Mouse (Mus musculus): ENCODE data around the gene Mybpc2. TPM values are rescaled to one million over a fixed set of nuclear protein-coding genes. Genes with fewer than 3 reads are reported as not detected.
A peak's percentile ranks its signal among the peaks of the same experiment; 100 is the strongest.

Mybpc2 gene
- polyA plus RNA-seq, 1 experiment from 2014 or later = 0.09 TPM

GRCm38 (mm10) chr7:44467811-44468411 is 56.5 kb downstream of the Mybpc2 start, which contains the start of gene Josd2:
TSS of gene Josd2 (plus strand) at chr7:44467980.
- Histone ChIP-seq H3K9me3 (ENCODE audit: control insufficient read depth, low read length) (no peaks in the 10 kb centered on the region), H3K4me2 (ENCODE audit: low read depth, severe bottlenecking) (peak within 1 kb of the TSS; percentile 64), H3K27me3 (ENCODE audit: control insufficient read depth, insufficient read depth, low read length) (peaks cover 14% of the 10 kb centered on the region), H3K4me1 (ENCODE audit: control insufficient read depth, insufficient read depth, low read length) (peaks cover 7% of the 10 kb centered on the region; the same call in 1 of the 2 replicates), H3K4me3 (ENCODE audit: low read depth, low read length) (peak within 1 kb of the TSS; percentile 63), H3K9ac (ENCODE audit: low read length) (peak within 1 kb of the TSS; percentile 70), H3K27ac (replicated peaks; ENCODE audit: low read depth, low read length) (0 out of 2 replicates have a peak within 1 kb of the TSS, but pooled peaks have one; percentile 66), H3K36me3 (ENCODE audit: control insufficient read depth, insufficient read depth, low read length) (no peaks in the 10 kb centered on the region)
- under 1% methylated on average over 42 of the region's 42 CpGs for WGBS
- DNase-seq (ENCODE audit: low spot score) (peak; percentile 95), ATAC-seq (ENCODE audit: insufficient number of reproducible peaks, low FRiP score, low TSS enrichment, low read depth) (peak; percentile 95)

- Histone ChIP-seq H3K4me1 (ENCODE audit: control insufficient read depth, insufficient read depth, low read length) (peaks cover 7% of the 10 kb centered on the region; the same call in 1 of the 2 replicates), H3K4me2 (ENCODE audit: low read depth, severe bottlenecking) (no peak overlapping the region), H3K9me3 (ENCODE audit: control insufficient read depth, low read length) (no peaks in the 10 kb centered on the region), H3K4me3 (ENCODE audit: low read depth, low read length) (no peak overlapping the region), H3K27ac (replicated peaks; ENCODE audit: low read depth, low read length) (no peak overlapping the region), H3K27me3 (ENCODE audit: control insufficient read depth, insufficient read depth, low read length) (peaks cover 24% of the 10 kb centered on the region), H3K9ac (ENCODE audit: low read length) (peak overlapping the region; percentile 27; the same call in 1 of the 2 replicates), H3K36me3 (ENCODE audit: control insufficient read depth, insufficient read depth, low read length) (no peaks in the 10 kb centered on the region)
- ATAC-seq (ENCODE audit: insufficient number of reproducible peaks, low FRiP score, low TSS enrichment, low read depth) = no peak
- DNase-seq (ENCODE audit: low spot score) = no peak
- 88% methylated on average over 16 of the region's 16 CpGs for WGBS
Measured at GRCm38 (mm10) chr7:44466888-44467311, 57.6 kb downstream of the Mybpc2 start.

DNA sequence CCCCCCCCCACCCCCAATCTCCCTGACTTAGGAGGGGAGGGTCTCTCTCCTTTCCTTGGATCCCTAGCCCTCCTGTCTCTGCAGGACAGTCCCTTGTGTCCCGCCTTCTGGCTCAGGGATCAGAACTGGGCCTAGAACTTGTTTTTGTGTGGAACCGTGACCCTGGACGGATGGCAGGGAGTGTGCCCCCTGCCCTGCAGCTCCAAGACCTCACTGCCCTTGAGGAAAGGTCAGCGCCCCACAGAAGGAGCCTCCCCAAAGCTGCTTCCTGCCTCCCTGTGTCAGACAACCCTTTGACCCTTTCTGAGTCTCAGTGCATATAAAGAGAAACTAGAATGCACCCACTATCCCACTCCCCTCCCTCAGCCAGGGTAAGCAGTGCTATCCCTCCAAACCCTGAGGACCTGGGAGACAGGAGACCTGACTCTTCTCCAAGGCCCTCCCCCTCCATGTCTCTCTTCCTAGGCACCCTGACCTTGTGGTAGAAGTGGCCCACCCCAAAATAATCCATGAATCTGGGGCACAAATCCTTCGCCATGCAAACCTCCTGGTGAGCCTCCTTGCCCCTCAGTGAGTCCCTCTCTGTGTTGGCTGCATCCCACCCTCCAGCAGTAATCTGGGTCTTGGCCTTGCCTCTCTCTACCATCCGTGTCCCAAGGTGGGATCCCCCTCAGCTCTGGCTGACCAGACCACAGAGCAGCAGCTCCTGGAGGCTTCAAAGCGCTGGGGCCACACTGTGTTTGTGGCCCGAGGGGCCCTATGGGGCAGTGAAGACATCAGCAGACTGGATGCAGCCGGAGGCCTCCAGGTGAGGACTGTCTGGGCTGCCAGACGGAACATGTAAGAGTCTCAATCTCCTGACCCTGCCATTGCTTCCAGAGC is 58.2 kb downstream of the Mybpc2 start:
- no peaks in the 10 kb centered on the region for H3K9me3 ChIP-seq (ENCODE audit: control insufficient read depth, low read length)
- 85% methylated on average over 10 of the region's 10 CpGs for WGBS
- peaks cover 30% of the 10 kb centered on the region for H3K27me3 ChIP-seq (ENCODE audit: control insufficient read depth, insufficient read depth, low read length)
- no peak overlapping the region for H3K4me3 ChIP-seq (ENCODE audit: low read depth, low read length)
- peak overlapping the region; percentile 27; the same call in 1 of the 2 replicates for H3K9ac ChIP-seq (ENCODE audit: low read length)
- ATAC-seq (ENCODE audit: insufficient number of reproducible peaks, low FRiP score, low TSS enrichment, low read depth) (no peak), DNase-seq (ENCODE audit: low spot score) (no peak)
- H3K36me3 ChIP-seq (ENCODE audit: control insufficient read depth, insufficient read depth, low read length) = no peaks in the 10 kb centered on the region
- H3K27ac ChIP-seq (replicated peaks; ENCODE audit: low read depth, low read length) = no peak overlapping the region
- H3K4me1 ChIP-seq (ENCODE audit: control insufficient read depth, insufficient read depth, low read length) = peaks cover 7% of the 10 kb centered on the region; the same call in 1 of the 2 replicates
- no peak overlapping the region for H3K4me2 ChIP-seq (ENCODE audit: low read depth, severe bottlenecking)

GRCm38 (mm10) chr7:44465111-44465510 is 59.3 kb downstream of the Mybpc2 start, which contains the start of gene Aspdh:
TSS of gene Aspdh (plus strand) at chr7:44465391.
- Histone ChIP-seq H3K27me3 (ENCODE audit: control insufficient read depth, insufficient read depth, low read length) (peaks cover 42% of the 10 kb centered on the region), H3K36me3 (ENCODE audit: control insufficient read depth, insufficient read depth, low read length) (no peaks in the 10 kb centered on the region), H3K27ac (replicated peaks; ENCODE audit: low read depth, low read length) (no peak within 1 kb of the TSS), H3K4me3 (ENCODE audit: low read depth, low read length) (no peak within 1 kb of the TSS), H3K9me3 (ENCODE audit: control insufficient read depth, low read length) (no peaks in the 10 kb centered on the region), H3K4me1 (ENCODE audit: control insufficient read depth, insufficient read depth, low read length) (peaks cover 7% of the 10 kb centered on the region; the same call in 1 of the 2 replicates), H3K4me2 (ENCODE audit: low read depth, severe bottlenecking) (no peak within 1 kb of the TSS), H3K9ac (ENCODE audit: low read length) (no peak within 1 kb of the TSS)
- whole genome bisulfite sequencing = 51% methylated on average over 2 of the region's 2 CpGs
- DNase-seq (ENCODE audit: low spot score) (no peak), ATAC-seq (ENCODE audit: insufficient number of reproducible peaks, low FRiP score, low TSS enrichment, low read depth) (no peak)

DNA sequence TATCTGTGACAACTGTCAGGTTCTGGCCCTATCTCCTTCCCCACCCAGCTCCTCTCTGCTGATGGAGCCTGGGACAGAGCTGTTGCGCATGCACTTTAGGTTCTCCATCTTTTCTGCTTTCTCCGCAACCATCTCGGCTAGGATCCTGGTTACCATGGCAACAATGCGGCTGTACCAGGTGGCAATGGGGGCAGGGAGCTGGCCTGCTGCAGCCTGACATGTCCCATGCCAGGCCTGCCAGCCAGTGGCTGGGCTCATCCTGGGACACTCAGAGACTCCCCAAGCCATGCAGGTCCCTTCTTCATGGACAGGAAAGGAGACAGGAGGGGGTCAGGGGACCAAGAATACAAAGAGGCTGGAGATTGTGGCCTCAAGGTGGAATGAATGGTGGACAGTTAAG is 59.9 kb downstream of the Mybpc2 start:
- H3K4me1 ChIP-seq (ENCODE audit: control insufficient read depth, insufficient read depth, low read length) = peaks cover 7% of the 10 kb centered on the region; the same call in 1 of the 2 replicates
- no peak for DNase-seq (ENCODE audit: low spot score)
- 35% methylated on average over 4 of the region's 4 CpGs for WGBS
- H3K4me3 ChIP-seq (ENCODE audit: low read depth, low read length) = no peak overlapping the region
- no peak overlapping the region for H3K4me2 ChIP-seq (ENCODE audit: low read depth, severe bottlenecking)
- no peak overlapping the region for H3K27ac ChIP-seq (replicated peaks; ENCODE audit: low read depth, low read length)
- no peak overlapping the region for H3K9ac ChIP-seq (ENCODE audit: low read length)
- no peaks in the 10 kb centered on the region for H3K36me3 ChIP-seq (ENCODE audit: control insufficient read depth, insufficient read depth, low read length)
- peaks cover 48% of the 10 kb centered on the region for H3K27me3 ChIP-seq (ENCODE audit: control insufficient read depth, insufficient read depth, low read length)
- ATAC-seq (ENCODE audit: insufficient number of reproducible peaks, low FRiP score, low TSS enrichment, low read depth) = no peak
- H3K9me3 ChIP-seq (ENCODE audit: control insufficient read depth, low read length) = no peaks in the 10 kb centered on the region

DNA sequence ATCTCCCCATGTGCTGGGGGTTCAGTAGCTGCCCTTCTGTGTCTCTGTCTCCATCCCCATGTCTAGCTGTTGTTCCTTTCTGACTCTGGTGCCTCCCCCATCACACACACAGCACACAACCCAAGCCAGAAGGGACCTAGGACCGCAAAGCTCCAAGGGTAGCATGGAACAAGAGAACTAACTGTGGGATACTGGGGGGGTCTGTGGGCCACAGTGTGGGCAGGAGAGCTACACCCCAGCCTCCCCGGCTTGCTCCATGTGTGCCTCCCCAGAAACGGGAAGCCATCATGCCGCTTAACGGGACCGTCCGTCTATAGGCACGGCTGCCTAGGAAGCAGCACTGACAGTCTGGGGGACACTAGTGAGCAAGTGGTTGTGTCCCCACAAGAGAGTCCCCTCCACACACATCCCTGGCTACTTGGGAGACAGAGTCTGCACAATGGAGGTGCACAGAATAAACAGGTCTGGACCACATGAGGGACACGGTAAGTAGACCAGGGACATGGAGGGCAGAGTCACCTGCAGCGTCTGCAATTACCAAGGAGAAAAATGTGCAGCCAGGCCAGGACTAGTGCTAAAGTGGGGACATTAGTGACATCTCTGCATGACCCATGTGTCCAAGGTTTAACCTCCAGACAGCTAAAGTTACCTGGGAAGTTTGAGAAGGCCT is 60.8 kb downstream of the Mybpc2 start:
- Histone ChIP-seq H3K9me3 (ENCODE audit: control insufficient read depth, low read length) (no peaks in the 10 kb centered on the region), H3K27ac (replicated peaks; ENCODE audit: low read depth, low read length) (no peak overlapping the region), H3K36me3 (ENCODE audit: control insufficient read depth, insufficient read depth, low read length) (no peaks in the 10 kb centered on the region), H3K27me3 (ENCODE audit: control insufficient read depth, insufficient read depth, low read length) (peaks cover 56% of the 10 kb centered on the region), H3K9ac (ENCODE audit: low read length) (no peak overlapping the region), H3K4me1 (ENCODE audit: control insufficient read depth, insufficient read depth, low read length) (peaks cover 7% of the 10 kb centered on the region; the same call in 1 of the 2 replicates), H3K4me3 (ENCODE audit: low read depth, low read length) (no peak overlapping the region), H3K4me2 (ENCODE audit: low read depth, severe bottlenecking) (no peak overlapping the region)
- ATAC-seq (ENCODE audit: insufficient number of reproducible peaks, low FRiP score, low TSS enrichment, low read depth) (no peak), DNase-seq (ENCODE audit: low spot score) (no peak)
- WGBS = 80% methylated on average over 10 of the region's 10 CpGs

DNA sequence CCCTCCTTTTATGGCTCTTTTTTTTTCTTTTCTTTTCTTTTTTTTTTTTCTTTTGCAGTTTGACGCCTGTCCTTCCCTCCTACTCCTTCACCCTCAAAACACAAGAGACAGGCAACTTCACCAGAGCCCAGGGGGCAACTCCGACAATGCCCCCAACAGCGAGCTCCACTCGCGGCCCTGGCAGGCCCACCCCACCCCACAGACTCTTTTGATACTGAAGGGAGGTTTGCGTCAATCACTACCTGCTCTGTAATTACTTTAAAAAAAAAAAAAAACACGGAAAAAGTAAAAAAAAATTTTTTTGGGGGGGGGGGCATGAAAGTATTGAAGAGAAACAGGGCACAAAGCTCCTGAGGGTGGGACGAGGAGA is 61.4 kb downstream of the Mybpc2 start:
- ATAC-seq (ENCODE audit: insufficient number of reproducible peaks, low FRiP score, low TSS enrichment, low read depth) (no peak), DNase-seq (ENCODE audit: low spot score) (no peak)
- Histone ChIP-seq H3K9ac (ENCODE audit: low read length) (no peak overlapping the region), H3K9me3 (ENCODE audit: control insufficient read depth, low read length) (no peaks in the 10 kb centered on the region; the same call in 1 of the 2 replicates), H3K36me3 (ENCODE audit: control insufficient read depth, insufficient read depth, low read length) (no peaks in the 10 kb centered on the region), H3K27ac (replicated peaks; ENCODE audit: low read depth, low read length) (no peak overlapping the region), H3K4me3 (ENCODE audit: low read depth, low read length) (no peak overlapping the region), H3K27me3 (ENCODE audit: control insufficient read depth, insufficient read depth, low read length) (peaks cover 56% of the 10 kb centered on the region), H3K4me1 (ENCODE audit: control insufficient read depth, insufficient read depth, low read length) (peaks cover 4% of the 10 kb centered on the region; the same call in 1 of the 2 replicates), H3K4me2 (ENCODE audit: low read depth, severe bottlenecking) (peak overlapping the region; percentile 50; the same call in 1 of the 2 replicates)
- 20% methylated on average over 8 of the region's 8 CpGs for WGBS

Measured in limb, embryonic 11.5 days (tissue).